Mouse (Mus musculus) lung, embryonic 14.5 days (tissue): Measurements from ENCODE around the gene BC049715. TPM values are rescaled to one million over a fixed set of nuclear protein-coding genes. Genes with fewer than 3 reads are reported as not detected.
"Not testable (repeated sequence)": the region's sequence is repeated elsewhere in the genome, so short reads cannot be mapped to it uniquely, and the experiment has no call there.

Source experiments
- ATAC-seq: fragments of 200-750 bp; cut with Nextera tagmentation; 2 replicates; pipeline ENCODE4 v1.8.0; 2017; ENCODE audit warnings: mild to moderate bottlenecking, moderate TSS enrichment, moderate library complexity; ENCODE audit not compliant: insufficient read depth
- DNase-seq: peaks from one replicate; pipeline ENCODE4 v3.0.0-alpha.2; 2015
- H3K27ac ChIP-seq: fragments of 300-500 bp; sonication (generic); 2 replicates; pipeline ENCODE4 v1.5.1; 2014; ENCODE audit warnings: low read depth, mild to moderate bottlenecking, moderate library complexity
- H3K27me3 ChIP-seq: fragments of 300-500 bp; sonication (generic); 2 replicates; pipeline ENCODE4 v1.6.1; 2014; ENCODE audit warnings: low read length, control low read depth; ENCODE audit not compliant: insufficient read depth
- H3K36me3 ChIP-seq: fragments of 300-500 bp; sonication (generic); 2 replicates; pipeline ENCODE4 v1.6.1; 2014; ENCODE audit warnings: control low read depth; ENCODE audit not compliant: insufficient read depth
- H3K4me1 ChIP-seq: fragments of 300-500 bp; sonication (generic); 2 replicates; pipeline ENCODE4 v1.6.1; 2014; ENCODE audit warnings: antibody characterized with exemption, control low read depth; ENCODE audit not compliant: insufficient read depth
- H3K4me2 ChIP-seq: fragments of 300-500 bp; sonication (generic); 2 replicates; pipeline ENCODE4 v1.6.1; 2014; ENCODE audit warnings: mild to moderate bottlenecking
- H3K4me3 ChIP-seq: fragments of 300-500 bp; sonication (generic); 2 replicates; pipeline ENCODE4 v1.5.1; 2014; ENCODE audit warnings: low read depth, low read length
- H3K9ac ChIP-seq: fragments of 300-500 bp; sonication (generic); 2 replicates; pipeline ENCODE4 v1.6.1; 2014
- H3K9me3 ChIP-seq: fragments of 300-500 bp; sonication (generic); 2 replicates; pipeline ENCODE4 v1.6.1; 2016; ENCODE audit warnings: low read depth, low read length, control low read depth
- CTCF ChIP-seq: IDR thresholded peaks from 2 replicates; pipeline ENCODE4 v1.5.1; 2016; ENCODE audit warnings: antibody characterized with exemption, low read depth
- WGBS: fragments of 180-500 bp; shearing (Covaris S2); extraction: QIAGEN DNeasy Blood & Tissue Kit; methylation state at CpG from one replicate; pipeline ENCODE4 v1.1.7; 2014; 5-methylcytosine and 5-hydroxymethylcytosine counted together
- polyA plus RNA-seq: library from polyadenylated mRNA; unstranded; fragments of >200 nt; fragmentation: Nextera tagmentation; extraction: Ambion mirVana; gene quantifications from 2 replicates; pipeline ENCODE4 v1.2.1, GENCODE M21; 2014

BC049715 gene
- polyA plus RNA-seq, 1 experiment from 2014 or later, result 1.5 TPM

GRCm38 (mm10) chr6:136793831-136794525, 33.4 kb upstream of the BC049715 start:
- H3K27me3 ChIP-seq, result no peaks in the 10 kb centered on the region
- H3K27ac ChIP-seq, result no peak overlapping the region
- WGBS, result 1% methylated on average over 21 of the region's 24 CpGs
- peak; percentile 49 for DNase-seq
- H3K4me3 ChIP-seq, result peak overlapping the region; percentile 31
- no peak for TF ChIP-seq CTCF
- ATAC-seq, result no peak
- H3K36me3 ChIP-seq, result no peaks in the 10 kb centered on the region
- H3K9ac ChIP-seq, result peak overlapping the region; percentile 44
- peak overlapping the region; percentile 62 for H3K4me2 ChIP-seq
- H3K9me3 ChIP-seq, result no peaks in the 10 kb centered on the region
- peaks cover 9% of the 10 kb centered on the region for H3K4me1 ChIP-seq

- no peak for ATAC-seq
- no peak for DNase-seq
- Histone ChIP-seq H3K4me2 (no peak overlapping the region), H3K9ac (no peak overlapping the region), H3K27me3 (no peaks in the 10 kb centered on the region), H3K9me3 (no peaks in the 10 kb centered on the region), H3K36me3 (no peaks in the 10 kb centered on the region), H3K27ac (no peak overlapping the region), H3K4me3 (no peak overlapping the region), H3K4me1 (peaks cover 9% of the 10 kb centered on the region)
- TF ChIP-seq CTCF, result no peak
- WGBS, result 53% methylated on average over 1 of the region's 1 CpGs
Measured at GRCm38 (mm10) chr6:136795110-136795509, 32.3 kb upstream of the BC049715 start.

- Histone ChIP-seq H3K4me2 (no peak overlapping the region), H3K36me3 (no peaks in the 10 kb centered on the region)
- WGBS, result 55% methylated on average over 6 of the region's 6 CpGs
Measured at GRCm38 (mm10) chr6:136795850-136796249, 31.6 kb upstream of the BC049715 start.

GRCm38 (mm10) chr6:136797874-136798693, 29.3 kb upstream of the BC049715 start:
- H3K9ac ChIP-seq, H3K4me3 ChIP-seq, H3K4me1 ChIP-seq, H3K9me3 ChIP-seq, H3K36me3 ChIP-seq, H3K4me2 ChIP-seq, H3K27me3 ChIP-seq, H3K27ac ChIP-seq, DNase-seq, ATAC-seq: not testable (repeated sequence)
- WGBS, result 81% methylated on average over 3 of the region's 3 CpGs

More at GRCm38 (mm10) chr6:136795850-136796249, 31.6 kb upstream of the BC049715 start:
- ATAC-seq (no peak), DNase-seq (no peak)
- Histone ChIP-seq H3K27ac (no peak overlapping the region), H3K27me3 (no peaks in the 10 kb centered on the region), H3K9ac (no peak overlapping the region), H3K9me3 (no peaks in the 10 kb centered on the region), H3K4me3 (no peak overlapping the region), H3K4me1 (peaks cover 9% of the 10 kb centered on the region)
- no peak for TF ChIP-seq CTCF

GRCm38 (mm10) chr6:136800710-136801109, 26.7 kb upstream of the BC049715 start:
- ATAC-seq (no peak), DNase-seq (no peak)
- H3K27ac ChIP-seq, result no peak overlapping the region
- H3K27me3 ChIP-seq, result no peaks in the 10 kb centered on the region
- no peaks in the 10 kb centered on the region for H3K36me3 ChIP-seq
- 79% methylated on average over 8 of the region's 8 CpGs for WGBS
- H3K4me1 ChIP-seq, result peaks cover 9% of the 10 kb centered on the region; the same call in 1 of the 2 replicates
- no peak overlapping the region for H3K4me3 ChIP-seq
- no peak for TF ChIP-seq CTCF
- H3K9me3 ChIP-seq, result no peaks in the 10 kb centered on the region
- no peak overlapping the region for H3K4me2 ChIP-seq
- H3K9ac ChIP-seq, result no peak overlapping the region

GRCm38 (mm10) chr6:136801274-136801673, 26.2 kb upstream of the BC049715 start:
- whole genome bisulfite sequencing, result 57% methylated on average over 6 of the region's 6 CpGs
- DNase-seq (no peak), ATAC-seq (no peak)
- H3K27ac ChIP-seq, result no peak overlapping the region
- no peak overlapping the region for H3K4me3 ChIP-seq
- peaks cover 9% of the 10 kb centered on the region; the same call in 1 of the 2 replicates for H3K4me1 ChIP-seq
- H3K36me3 ChIP-seq, result no peaks in the 10 kb centered on the region
- no peak overlapping the region for H3K9ac ChIP-seq
- TF ChIP-seq CTCF, result no peak
- no peaks in the 10 kb centered on the region for H3K9me3 ChIP-seq
- H3K27me3 ChIP-seq, result no peaks in the 10 kb centered on the region
- no peak overlapping the region for H3K4me2 ChIP-seq

GRCm38 (mm10) chr6:136803093-136803738, 24.2 kb upstream of the BC049715 start:
- H3K4me3 ChIP-seq, result peak overlapping the region; percentile 72
- ATAC-seq (no peak), DNase-seq (peak; percentile 51)
- 11% methylated on average over 12 of the region's 12 CpGs for WGBS
- peak overlapping the region; percentile 98 for H3K9ac ChIP-seq
- H3K9me3 ChIP-seq, result no peaks in the 10 kb centered on the region
- H3K4me2 ChIP-seq, result peak overlapping the region; percentile 92
- TF ChIP-seq CTCF, result no peak
- peak overlapping the region; percentile 100 for H3K27ac ChIP-seq
- H3K4me1 ChIP-seq, result peaks cover 12% of the 10 kb centered on the region
- H3K36me3 ChIP-seq, result no peaks in the 10 kb centered on the region
- H3K27me3 ChIP-seq, result no peaks in the 10 kb centered on the region
